Mouse (Mus musculus) embryonic fibroblast, embryonic 13.5 days (primary cell): ENCODE results near the gene Ifitm10.

Source experiments
- CTCF ChIP-seq: IDR thresholded peaks from 2 replicates; pipeline ENCODE4 v1.5.1; 2011; ENCODE audit warnings: mild to moderate bottlenecking, control low read depth, low read length, moderate library complexity, borderline replicate concordance; ENCODE audit not compliant: insufficient read depth
- POLR2A ChIP-seq: IDR thresholded peaks from 2 replicates; pipeline ENCODE4 v1.6.1; 2011; ENCODE audit warnings: low read depth, mild to moderate bottlenecking, control low read depth, low read length, moderate library complexity

GRCm38 (mm10) chr7:142319124-142319523 lies 54.4 kb downstream of the Ifitm10 start:
- no peak for TF ChIP-seq CTCF
- no peak for TF ChIP-seq POLR2A
